ENCODE assay signal across 8 mouse cellular contexts in genomic region chr19:38263829-38264504, GRCm38 (mm10). TPM values are rescaled to one million over a fixed set of nuclear protein-coding genes. Genes with fewer than 3 reads are reported as not detected.
DNase-seq lines count a peak whose midpoint lies in the region; ATAC-seq lines count a peak whose summit lies in the region.

No protein-coding gene starts in this region.

- H3K4me3 ChIP-seq in intestine, embryonic 14.5 days (ENCODE audit: low read depth, low read length) = no peak overlapping the region
- 0 out of 2 replicates have a peak overlapping the region, but pooled peaks have one; percentile 1 for H3K4me3 ChIP-seq in limb, embryonic 15.5 days

- no peak for ATAC-seq in intestine, embryonic 14.5 days (replicated peaks; ENCODE audit: low FRiP score, low TSS enrichment, low read depth)
- no peak for ATAC-seq in limb, embryonic 15.5 days (ENCODE audit: insufficient number of reproducible peaks, low FRiP score, low TSS enrichment, low read depth)

- H3K4me2 ChIP-seq in intestine, embryonic 14.5 days (ENCODE audit: low read length) = peak overlapping the region; percentile 30
- H3K4me2 ChIP-seq in limb, embryonic 15.5 days = peak overlapping the region; percentile 25

- no peaks in the 10 kb centered on the region for H3K9me3 ChIP-seq in intestine, embryonic 14.5 days (ENCODE audit: control insufficient read depth, low read length)
- H3K9me3 ChIP-seq in limb, embryonic 15.5 days = no peaks in the 10 kb centered on the region

- 29% methylated on average over 14 of the region's 14 CpGs for WGBS in intestine, embryonic 14.5 days
- 18% methylated on average over 14 of the region's 14 CpGs for WGBS in limb, embryonic 15.5 days

- H3K27me3 ChIP-seq in intestine, embryonic 14.5 days (replicated peaks; ENCODE audit: control insufficient read depth, insufficient read depth, low read length) = 0 out of 2 replicates have a peak, but pooled peaks cover 10% of the 10 kb centered on the region
- peaks cover 5% of the 10 kb centered on the region; the same call in 1 of the 2 replicates for H3K27me3 ChIP-seq in limb, embryonic 15.5 days

- peak; percentile 7 to 24 for DNase-seq in lung, adult 18-20 months
- DNase-seq in lung, postnatal 25 days (ENCODE audit: low spot score) = no peak
- peak; percentile 86 for DNase-seq in cerebellum, adult 9-10 months
- DNase-seq in frontal cortex, postnatal 14 days (ENCODE audit: low spot score in 2 of 2) = peak; percentile 72 to 77
- no peak for DNase-seq in intestine, embryonic 14.5 days (ENCODE audit: low spot score)
- peak; percentile 80 for DNase-seq in right cerebral cortex, postnatal 25 days
- DNase-seq in spleen, postnatal 4 days (ENCODE audit: low spot score in 2 of 2) = no peak

- H3K4me1 ChIP-seq in intestine, embryonic 14.5 days (replicated peaks; ENCODE audit: control insufficient read depth, insufficient read depth, low read length) = no peaks in the 10 kb centered on the region
- peaks cover 12% of the 10 kb centered on the region for H3K4me1 ChIP-seq in limb, embryonic 15.5 days

- H3K9ac ChIP-seq in intestine, embryonic 14.5 days (ENCODE audit: low read length) = no peak overlapping the region
- no peak overlapping the region for H3K9ac ChIP-seq in limb, embryonic 15.5 days

- H3K27ac ChIP-seq in intestine, embryonic 14.5 days (ENCODE audit: low read depth) = no peak overlapping the region
- no peak overlapping the region for H3K27ac ChIP-seq in limb, embryonic 15.5 days

- H3K36me3 ChIP-seq in intestine, embryonic 14.5 days (ENCODE audit: control insufficient read depth, insufficient read depth, low read length) = no peaks in the 10 kb centered on the region
- H3K36me3 ChIP-seq in limb, embryonic 15.5 days = no peaks in the 10 kb centered on the region

RNA-seq across cellular contexts. Expression of gene Lgi1, which starts 0.4 kb away (rescaled TPM):
- polyA plus RNA-seq in intestine, embryonic 14.5 days (2014; fragmentation: Nextera tagmentation; extraction: Ambion mirVana) = 0.31 and 0.42 TPM in 2 replicates
- 1.6 and 3.1 TPM in 2 replicates for polyA plus RNA-seq in limb, embryonic 15.5 days (2015; fragmentation: Nextera tagmentation; extraction: Ambion mirVana)

RNA-seq across cellular contexts. Expression of gene Fra10ac1, which starts 40.0 kb away (rescaled TPM):
- polyA plus RNA-seq in intestine, embryonic 14.5 days (2014; fragmentation: Nextera tagmentation; extraction: Ambion mirVana) = 31.6 and 32.6 TPM in 2 replicates
- 31.9 and 34.2 TPM in 2 replicates for polyA plus RNA-seq in limb, embryonic 15.5 days (2015; fragmentation: Nextera tagmentation; extraction: Ambion mirVana)

Comparison
In these comparisons a context has a peak if more than half of its experiments do, and no peak if none do; other contexts are left out.
1. DNase-seq: peak in lung, adult 18-20 months (2 of 2), cerebellum, adult 9-10 months (single experiment), frontal cortex, postnatal 14 days (2 of 2) and right cerebral cortex, postnatal 25 days (single experiment); none in lung, postnatal 25 days (single experiment), intestine, embryonic 14.5 days (single experiment) and spleen, postnatal 4 days (0 of 2).